Mouse (Mus musculus): Measurements from ENCODE around the gene Zfp110.
A peak's percentile ranks its signal among the peaks of the same experiment; 100 is the strongest.

GRCm38 (mm10) chr7:12803727-12804071 is 30.9 kb upstream of the Zfp110 start:
- peak; percentile 36; the same call in 1 of the 2 replicates for TF ChIP-seq POLR2A (IDR thresholded peaks at IDR 0.05; ENCODE audit: insufficient read depth, low read depth, low read length)
- no peak for TF ChIP-seq CTCF (IDR thresholded peaks at IDR 0.05; ENCODE audit: insufficient read depth, low read depth, low read length)
